Mouse (Mus musculus) frontal cortex, postnatal 36 days (tissue): Measurements from ENCODE around the gene Snx8.
A peak's percentile ranks its signal among the peaks of the same experiment; 100 is the strongest.

Experiments
- DNase-seq, 2 experiments: peaks; one replicate each; pipeline ENCODE4 v3.0.0; 2022; ENCODE audit warnings: low spot score in 2 of 2

Gene Snx8

GRCm38 (mm10) chr5:140345244-140345643, 43.8 kb downstream of the Snx8 start:
- no peak for DNase-seq

DNA sequence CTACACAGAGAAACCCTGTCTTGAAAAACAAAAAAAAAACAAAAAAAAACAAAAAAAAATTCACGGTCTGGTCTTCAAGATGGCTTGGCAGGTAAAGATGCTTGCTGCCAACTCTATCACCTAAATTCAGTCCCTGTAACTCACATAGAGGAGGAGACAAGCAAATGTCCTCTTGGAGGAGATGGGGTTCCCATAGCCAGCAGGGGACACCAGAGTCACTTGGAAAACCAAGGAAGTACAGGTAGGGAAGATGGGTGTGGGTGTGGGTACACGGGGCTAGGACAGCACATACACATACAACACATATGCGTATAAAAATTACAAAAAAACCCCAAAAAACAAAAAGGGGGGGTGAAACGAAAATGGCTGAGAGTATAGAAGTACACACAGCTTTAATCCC, 46.2 kb downstream of the Snx8 start:
- no peak for DNase-seq

GRCm38 (mm10) chr5:140339836-140340235, 49.2 kb downstream of the Snx8 start:
- no peak for DNase-seq

GRCm38 (mm10) chr5:140338779-140339178, 50.3 kb downstream of the Snx8 start:
- no peak for DNase-seq

DNA sequence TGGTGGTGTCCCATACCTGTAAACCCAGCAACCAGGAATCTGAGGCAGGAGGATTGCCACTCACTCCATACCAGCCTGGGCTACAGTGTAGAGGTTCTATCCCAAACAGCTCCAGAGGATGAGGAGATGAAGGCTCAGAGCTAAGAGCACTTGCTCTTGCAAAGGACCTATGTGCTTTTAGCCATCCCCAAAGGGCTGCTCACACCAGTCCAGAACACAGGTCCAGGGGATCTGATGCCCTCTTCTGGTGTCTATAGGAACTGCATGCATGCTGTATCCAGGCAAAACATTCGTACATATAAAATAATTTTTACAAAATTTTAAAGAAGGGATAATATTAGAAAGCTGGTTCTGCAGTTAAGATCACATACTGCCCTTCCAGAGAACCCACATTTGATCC, 52.4 kb downstream of the Snx8 start:
- DNase-seq, result peak; percentile 10 to 12

DNA sequence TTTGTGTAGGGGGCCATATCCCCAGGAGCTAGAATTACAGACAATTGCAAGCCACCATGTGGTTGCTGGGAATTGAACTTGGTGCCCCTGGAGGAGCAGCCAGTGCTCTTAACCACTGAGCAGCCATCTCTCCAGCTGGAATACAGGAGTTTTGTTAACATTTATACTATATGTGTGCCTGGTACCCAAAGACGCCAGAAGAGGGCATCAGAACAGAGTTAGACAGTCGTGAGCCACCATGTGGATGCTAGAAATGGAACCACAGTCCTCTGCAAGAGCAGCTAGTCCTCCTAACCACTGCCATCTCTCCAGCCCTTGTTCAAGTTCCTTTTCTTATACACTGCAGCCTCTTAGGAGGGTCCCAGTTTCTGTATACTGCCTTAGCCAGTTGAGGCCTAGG, 55.4 kb downstream of the Snx8 start:
- no peak for DNase-seq

- DNase-seq, result no peak
Observed at GRCm38 (mm10) chr5:140332519-140332918, 56.5 kb downstream of the Snx8 start.

DNA sequence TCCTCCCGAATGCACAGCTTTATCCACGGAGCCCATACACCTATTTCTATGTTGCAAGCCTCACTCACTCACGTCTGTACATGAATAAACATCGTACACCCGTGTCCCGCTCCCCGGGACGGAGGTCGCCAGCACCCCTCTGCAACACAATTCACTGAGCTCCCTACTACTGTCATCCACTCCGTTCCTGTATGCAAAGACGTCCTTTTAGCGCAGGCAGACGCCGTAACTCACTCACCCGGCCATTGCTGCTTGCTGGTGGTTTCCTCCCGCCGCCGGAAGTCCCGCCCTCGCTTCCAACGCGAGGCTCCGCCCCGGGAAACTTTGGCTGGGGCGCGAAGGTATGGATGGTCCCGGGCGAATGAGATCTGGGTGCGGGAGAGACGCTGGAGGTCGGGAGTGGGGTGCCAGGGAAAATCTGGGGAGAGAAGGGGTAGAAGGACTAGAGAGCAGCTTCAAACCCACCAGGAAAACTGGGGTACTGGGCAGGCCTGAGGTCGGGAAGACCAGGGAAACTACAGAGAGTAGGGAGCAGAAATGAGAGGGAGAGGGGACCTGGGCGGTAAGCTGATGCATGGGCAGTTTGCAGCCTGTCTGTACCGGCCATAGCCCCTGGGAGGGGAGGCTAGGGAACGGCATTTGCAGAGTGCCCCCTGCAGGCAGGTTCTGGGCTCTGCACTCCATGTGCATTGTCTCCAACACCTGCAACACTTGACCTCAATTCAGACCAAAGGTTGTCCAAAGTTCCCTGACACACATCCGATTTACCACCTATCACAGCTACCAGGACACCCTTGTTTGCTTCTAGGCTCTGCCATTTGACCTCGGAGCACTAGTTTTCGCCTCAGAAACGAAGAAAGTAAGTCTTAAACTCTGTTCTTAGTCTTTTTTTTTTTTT, 57.2 kb downstream of the Snx8 start, which contains the start of gene Mrm2:
Mrm2 (minus strand) TSS at position 284 of the 898 bp plus-strand sequence.
- peak; percentile 69 to 77 for DNase-seq

DNA sequence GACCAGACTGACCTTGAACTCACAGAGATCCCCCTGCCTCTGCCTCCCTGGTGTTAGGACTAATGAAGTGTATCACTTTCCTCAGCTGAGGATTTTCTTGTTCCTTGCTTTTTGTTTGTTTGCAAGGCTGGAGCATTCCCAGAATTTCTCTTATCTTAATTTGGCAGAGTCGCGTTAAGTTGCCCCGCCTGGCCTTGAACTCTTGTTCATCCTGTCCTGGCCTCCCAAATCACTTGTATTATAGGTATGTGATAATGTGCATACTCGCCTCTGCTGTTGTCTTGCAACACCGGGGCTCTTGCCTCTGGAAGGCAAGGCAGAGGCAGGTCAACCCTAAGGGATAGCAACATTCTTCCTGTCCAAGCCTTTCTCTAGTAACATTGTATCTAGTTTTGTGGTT, 65.0 kb downstream of the Snx8 start:
- DNase-seq, result no peak

DNA sequence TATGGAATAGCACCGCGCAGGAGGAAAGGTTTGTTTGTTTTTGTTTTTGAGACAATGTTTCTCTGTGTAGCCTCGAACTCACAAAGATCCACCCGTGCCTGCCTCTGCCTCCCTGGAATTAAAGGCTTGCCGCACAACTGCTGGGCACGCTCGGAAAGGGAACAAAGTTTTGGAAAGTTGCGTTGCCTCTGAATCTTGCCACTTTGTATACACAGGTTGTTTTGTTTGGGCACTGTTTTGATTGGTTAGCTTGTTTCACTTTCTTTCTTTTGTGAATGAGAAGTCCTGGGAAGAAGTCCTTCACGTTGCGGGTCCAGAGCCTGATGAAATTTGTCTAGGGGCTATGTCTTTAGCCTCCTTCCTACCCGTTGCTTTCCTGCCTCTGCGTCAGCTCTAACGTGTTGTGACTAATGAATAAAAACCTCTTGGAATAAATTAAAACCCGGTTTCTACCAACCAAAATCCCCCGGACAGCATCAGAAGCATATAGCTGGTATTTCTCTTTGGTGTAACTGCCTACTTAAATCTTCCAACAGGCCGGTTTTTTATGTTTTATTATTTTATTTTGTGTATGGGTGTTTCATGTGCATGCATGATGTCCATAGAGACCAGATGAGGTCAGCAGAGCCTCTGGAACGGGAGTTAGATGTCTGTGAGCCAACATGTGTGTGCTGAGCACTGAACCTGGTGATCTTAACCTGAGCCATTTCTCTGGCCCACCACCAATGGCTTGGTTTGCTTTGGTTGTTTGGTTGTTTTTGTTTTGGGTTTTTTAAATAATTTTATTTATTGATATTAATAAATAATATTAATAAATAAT, 67.1 kb downstream of the Snx8 start:
- no peak for DNase-seq

GRCm38 (mm10) chr5:140321042-140321755, 67.9 kb downstream of the Snx8 start, which contains the start of the genes Mad1l1 and Nudt1:
Gene Mad1l1 (minus strand): TSS chr5:140321552.
Gene Nudt1 (plus strand): TSS chr5:140321656.
- DNase-seq, result peak; percentile 83 to 93

GRCm38 (mm10) chr5:140316716-140317115, 72.3 kb downstream of the Snx8 start:
- DNase-seq, result no peak

- no peak for DNase-seq
Observed at GRCm38 (mm10) chr5:140307602-140308001, 81.5 kb downstream of the Snx8 start.

GRCm38 (mm10) chr5:140306016-140306415, 83.0 kb downstream of the Snx8 start:
- no peak for DNase-seq

- no peak for DNase-seq
Observed at GRCm38 (mm10) chr5:140298291-140298690, 90.8 kb downstream of the Snx8 start.

DNA sequence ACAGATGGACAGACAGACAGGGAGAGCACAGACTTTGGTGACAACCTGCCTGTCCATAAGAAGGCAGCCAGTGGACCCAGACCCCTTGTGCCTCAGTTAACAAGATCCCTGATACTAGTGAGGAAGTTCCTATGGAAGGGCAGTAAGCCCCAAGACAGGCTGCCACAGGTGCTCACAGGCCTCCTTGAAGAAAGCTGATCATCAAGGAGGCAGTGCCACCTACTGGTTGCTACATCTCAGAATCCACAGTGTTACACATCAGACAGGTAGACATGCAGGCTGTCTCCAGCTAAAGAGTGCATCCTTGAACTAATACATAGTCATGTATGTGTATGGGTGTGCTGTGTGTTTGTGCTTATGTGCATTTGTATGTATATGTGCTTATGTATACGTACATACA, 96.9 kb downstream of the Snx8 start:
- DNase-seq, result peak; percentile 47 to 78
